Mouse (Mus musculus) kidney, adult 2 months (tissue): ENCODE data around the gene Zbtb38.

ENCODE experiments used
- CTCF ChIP-seq: fragments of 200-500 bp; conservative IDR thresholded peaks from 2 replicates; pipeline ENCODE4 v1.5.1; 2011; ENCODE audit warnings: low read depth, mild to moderate bottlenecking, control low read depth, low read length, moderate library complexity, mixed read lengths; ENCODE audit not compliant: insufficient read depth, insufficient read length
- POLR2A ChIP-seq: fragments of 200-500 bp; IDR thresholded peaks from one replicate; pipeline ENCODE4 v1.6.1; 2011; ENCODE audit warnings: low read depth, low read length, control low read depth

- no peak for TF ChIP-seq CTCF
- TF ChIP-seq POLR2A, result no peak
These were observed 107.8 kb downstream of the Zbtb38 start for GRCm38 (mm10) chr9:96644840-96645239.
